9 mouse cellular contexts compared by ENCODE assay signal in the genomic region with DNA sequence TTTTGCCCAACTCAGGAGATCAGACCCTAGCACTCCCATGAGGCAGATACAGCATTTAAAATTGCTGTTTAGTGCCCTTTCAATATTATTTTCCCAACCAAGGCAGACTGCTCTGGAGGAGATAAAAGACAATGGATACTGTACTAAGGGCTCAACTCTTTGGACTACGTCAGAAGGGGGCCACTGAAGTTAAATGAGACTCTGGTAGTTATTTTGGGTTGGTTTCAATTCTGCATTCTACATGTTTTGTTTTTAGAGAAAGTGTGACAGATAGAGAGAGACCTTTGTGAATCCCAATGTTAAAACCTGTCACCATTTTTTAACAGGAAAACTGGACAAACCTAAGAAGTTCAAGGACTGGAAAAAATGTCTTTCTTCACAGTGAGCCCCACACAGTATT. TPM values are rescaled to one million over a fixed set of nuclear protein-coding genes. Genes with fewer than 3 reads are reported as not detected.
DNase-seq lines count a peak whose midpoint lies in the region; ATAC-seq lines count a peak whose summit lies in the region.
"Had no signal": no experiment of that assay in that cellular context is flagged by ENCODE, and none has a peak within 500 bp of the region (broad histone marks: within the 10 kb centered on the region; RNA-seq: fewer than 3 reads in every experiment).

No protein-coding gene starts in this region.

- DNase-seq in lung, postnatal 10 days = no peak
- no peak for DNase-seq in urinary bladder, postnatal 14 days (ENCODE audit: low spot score)
- no peak for DNase-seq in urinary bladder, adult 2 months (ENCODE audit: low spot score)
- no peak for DNase-seq in right cerebral cortex, postnatal 25 days
- DNase-seq: thymus, postnatal 36 days had no signal

- no peaks in the 10 kb centered on the region for H3K36me3 ChIP-seq in lung, embryonic 15.5 days
- no peaks in the 10 kb centered on the region for H3K36me3 ChIP-seq in forebrain, embryonic 12.5 days (replicated peaks)
- no peaks in the 10 kb centered on the region for H3K36me3 ChIP-seq in limb, embryonic 13.5 days

- WGBS in lung, embryonic 15.5 days = 70% methylated on average over 1 of the region's 1 CpGs
- 73% methylated on average over 1 of the region's 1 CpGs for WGBS in forebrain, embryonic 12.5 days
- WGBS in limb, embryonic 13.5 days = 69% methylated on average over 1 of the region's 1 CpGs

- no peak for ATAC-seq in lung, embryonic 15.5 days (ENCODE audit: borderline replicate concordance, extremely low read depth, low FRiP score, low TSS enrichment)
- no peak for ATAC-seq in forebrain, embryonic 12.5 days (ENCODE audit: low FRiP score)
- ATAC-seq in limb, embryonic 13.5 days (ENCODE audit: low FRiP score, low read depth) = no peak
- ATAC-seq in neutrophil, adult 5-6 weeks (ENCODE audit: extremely low read depth, insufficient number of reproducible peaks, low FRiP score, poor library complexity, severe bottlenecking) = peak; percentile 23; the same call in 1 of the 2 replicates

- peak overlapping the region; percentile 78 for H3K4me3 ChIP-seq in lung, embryonic 15.5 days
- H3K4me3 ChIP-seq in forebrain, embryonic 12.5 days (replicated peaks) = peak overlapping the region; percentile 91; the same call in 1 of the 2 replicates
- H3K4me3 ChIP-seq in limb, embryonic 13.5 days = peak overlapping the region; percentile 95

- H3K4me2 ChIP-seq in lung, embryonic 15.5 days = peak overlapping the region; percentile 94
- H3K4me2 ChIP-seq in forebrain, embryonic 12.5 days = peak overlapping the region; percentile 97
- peak overlapping the region; percentile 99 for H3K4me2 ChIP-seq in limb, embryonic 13.5 days (replicated peaks)

- peaks cover 9% of the 10 kb centered on the region; the same call in 1 of the 2 replicates for H3K4me1 ChIP-seq in lung, embryonic 15.5 days
- H3K4me1 ChIP-seq in forebrain, embryonic 12.5 days = peaks cover 22% of the 10 kb centered on the region
- peaks cover 21% of the 10 kb centered on the region for H3K4me1 ChIP-seq in limb, embryonic 13.5 days

- H3K9me3 ChIP-seq in lung, embryonic 15.5 days = no peaks in the 10 kb centered on the region
- no peaks in the 10 kb centered on the region for H3K9me3 ChIP-seq in forebrain, embryonic 12.5 days
- no peaks in the 10 kb centered on the region for H3K9me3 ChIP-seq in limb, embryonic 13.5 days

- no peak overlapping the region for H3K27ac ChIP-seq in lung, embryonic 15.5 days
- no peak overlapping the region for H3K27ac ChIP-seq in forebrain, embryonic 12.5 days
- H3K27ac ChIP-seq in limb, embryonic 13.5 days = no peak overlapping the region

- H3K27me3 ChIP-seq in lung, embryonic 15.5 days = no peaks in the 10 kb centered on the region
- 0 out of 2 replicates have a peak, but pooled peaks cover 3% of the 10 kb centered on the region for H3K27me3 ChIP-seq in forebrain, embryonic 12.5 days
- H3K27me3 ChIP-seq in limb, embryonic 13.5 days = no peaks in the 10 kb centered on the region

- H3K9ac ChIP-seq in lung, embryonic 15.5 days = peak overlapping the region; percentile 31
- H3K9ac ChIP-seq in forebrain, embryonic 12.5 days = no peak overlapping the region
- H3K9ac ChIP-seq in limb, embryonic 13.5 days = no peak overlapping the region

RNA-seq across cellular contexts. Expression of gene Snx30, which starts 0.9 kb away (rescaled TPM):
- polyA plus RNA-seq in lung, embryonic 15.5 days (2015; fragmentation: Nextera tagmentation; extraction: Ambion mirVana) = 9.2 and 10.0 TPM in 2 replicates
- 12.1 and 13.4 TPM in 2 replicates for polyA plus RNA-seq in forebrain, embryonic 12.5 days (2016; fragmentation: Nextera tagmentation; extraction: Ambion mirVana)
- polyA plus RNA-seq in limb, embryonic 13.5 days (2015; fragmentation: Nextera tagmentation; extraction: Ambion mirVana) = 8.0 and 11.2 TPM in 2 replicates
- total RNA-seq in neutrophil, adult 5-6 weeks (2017) = 71.2 and 76.0 TPM in 2 replicates
- polyA plus RNA-seq in urinary bladder, adult 2 months (2012; rRNA removed) = 6.7 and 6.8 TPM in 2 replicates

RNA-seq across cellular contexts. Expression of gene Inip, which starts 3.4 kb away (rescaled TPM):
- 51.2 and 56.5 TPM in 2 replicates for polyA plus RNA-seq in lung, embryonic 15.5 days (2015; fragmentation: Nextera tagmentation; extraction: Ambion mirVana)
- 100 and 111 TPM in 2 replicates for polyA plus RNA-seq in forebrain, embryonic 12.5 days (2016; fragmentation: Nextera tagmentation; extraction: Ambion mirVana)
- polyA plus RNA-seq in limb, embryonic 13.5 days (2015; fragmentation: Nextera tagmentation; extraction: Ambion mirVana) = 60.7 and 61.0 TPM in 2 replicates
- 30.2 and 44.9 TPM in 2 replicates for total RNA-seq in neutrophil, adult 5-6 weeks (2017)
- 18.3 and 21.9 TPM in 2 replicates for polyA plus RNA-seq in urinary bladder, adult 2 months (2012; rRNA removed)
